Mouse (Mus musculus): Measurements from ENCODE around the gene Slc35a5. TPM values are rescaled to one million over a fixed set of nuclear protein-coding genes. Genes with fewer than 3 reads are reported as not detected.
A peak's percentile ranks its signal among the peaks of the same experiment; 100 is the strongest.

Gene Slc35a5
- polyA plus RNA-seq, 1 experiment from 2014 or later = 14.0 TPM

DNA sequence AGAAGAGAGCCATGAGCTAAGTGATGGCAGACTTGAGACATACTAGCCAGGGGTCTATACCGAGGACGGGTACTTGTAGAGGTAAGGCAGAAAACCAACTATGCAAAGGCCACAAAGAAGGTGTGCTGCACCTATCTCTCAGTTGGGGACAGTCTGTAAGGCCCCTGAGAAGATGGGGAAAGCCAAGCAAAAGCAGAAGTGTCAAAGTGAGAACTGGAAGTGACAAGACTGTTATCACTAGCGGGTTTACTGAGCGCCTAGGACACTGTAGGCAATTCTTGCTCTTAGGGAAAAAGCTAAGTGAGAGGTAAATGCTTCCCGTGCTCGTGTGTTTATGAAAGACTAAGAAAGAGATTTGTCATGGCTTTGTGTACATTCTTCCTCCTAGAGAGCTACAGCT lies 13.4 kb downstream of the Slc35a5 start:
- Histone ChIP-seq H3K27ac (no peak overlapping the region), H3K27me3 (ENCODE audit: insufficient read depth, poor library complexity, severe bottlenecking) (no peaks in the 10 kb centered on the region), H3K9me3 (no peaks in the 10 kb centered on the region), H3K36me3 (peaks cover 65% of the 10 kb centered on the region), H3K4me1 (no peaks in the 10 kb centered on the region), H3K4me3 (no peak overlapping the region)
- WGBS = 90% methylated on average over 6 of the region's 6 CpGs
- no peak for DNase-seq (ENCODE audit: low spot score)

DNA sequence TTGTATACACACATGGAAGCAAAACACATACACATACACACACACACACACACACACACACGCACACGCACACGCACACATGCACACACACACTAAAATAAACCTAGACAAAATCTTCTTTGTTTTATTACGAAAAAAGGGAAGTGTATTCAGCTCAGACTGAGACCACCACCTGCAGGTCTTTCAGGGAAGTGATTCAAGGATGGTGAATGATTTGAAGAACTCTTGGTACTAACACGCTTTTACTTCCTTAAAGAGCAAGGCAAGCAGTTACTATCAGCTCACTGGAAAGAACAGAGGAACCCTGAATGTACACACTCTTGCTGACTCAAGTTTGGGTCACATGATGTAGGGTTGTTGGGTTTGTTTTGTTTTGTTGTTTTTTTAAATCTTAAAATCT lies 15.9 kb downstream of the Slc35a5 start:
- WGBS = 96% methylated on average over 5 of the region's 5 CpGs
- Histone ChIP-seq H3K27ac (no peak overlapping the region), H3K27me3 (ENCODE audit: insufficient read depth, poor library complexity, severe bottlenecking) (no peaks in the 10 kb centered on the region), H3K36me3 (peaks cover 69% of the 10 kb centered on the region), H3K9me3 (no peaks in the 10 kb centered on the region), H3K4me1 (no peaks in the 10 kb centered on the region), H3K4me3 (no peak overlapping the region)
- no peak for DNase-seq (ENCODE audit: low spot score)

DNA sequence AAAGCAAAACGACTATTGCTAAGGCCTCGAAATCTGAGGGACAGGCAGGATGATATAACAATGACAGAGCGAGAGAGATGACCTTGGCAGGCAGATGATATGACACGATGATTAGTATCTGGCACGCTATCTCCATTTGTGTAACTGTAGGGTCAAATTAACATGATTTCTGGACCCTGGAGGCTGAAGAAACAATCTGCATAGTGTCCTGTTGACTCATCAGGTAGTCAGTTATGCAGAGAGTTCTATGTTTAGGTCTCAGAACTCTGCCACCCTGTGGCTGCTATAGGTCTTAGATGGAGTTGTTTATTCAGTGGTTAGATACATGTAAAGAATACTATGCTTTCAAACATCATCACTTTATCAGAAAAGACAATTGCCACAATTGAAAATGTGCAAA lies 16.8 kb downstream of the Slc35a5 start:
- H3K27me3 ChIP-seq (ENCODE audit: insufficient read depth, poor library complexity, severe bottlenecking) = no peaks in the 10 kb centered on the region
- WGBS = 91% methylated on average over 5 of the region's 5 CpGs
- H3K4me1 ChIP-seq = no peaks in the 10 kb centered on the region
- no peak for DNase-seq (ENCODE audit: low spot score)
- H3K27ac ChIP-seq = no peak overlapping the region
- no peak overlapping the region for H3K4me3 ChIP-seq
- peaks cover 65% of the 10 kb centered on the region for H3K36me3 ChIP-seq
- H3K9me3 ChIP-seq = no peaks in the 10 kb centered on the region

DNA sequence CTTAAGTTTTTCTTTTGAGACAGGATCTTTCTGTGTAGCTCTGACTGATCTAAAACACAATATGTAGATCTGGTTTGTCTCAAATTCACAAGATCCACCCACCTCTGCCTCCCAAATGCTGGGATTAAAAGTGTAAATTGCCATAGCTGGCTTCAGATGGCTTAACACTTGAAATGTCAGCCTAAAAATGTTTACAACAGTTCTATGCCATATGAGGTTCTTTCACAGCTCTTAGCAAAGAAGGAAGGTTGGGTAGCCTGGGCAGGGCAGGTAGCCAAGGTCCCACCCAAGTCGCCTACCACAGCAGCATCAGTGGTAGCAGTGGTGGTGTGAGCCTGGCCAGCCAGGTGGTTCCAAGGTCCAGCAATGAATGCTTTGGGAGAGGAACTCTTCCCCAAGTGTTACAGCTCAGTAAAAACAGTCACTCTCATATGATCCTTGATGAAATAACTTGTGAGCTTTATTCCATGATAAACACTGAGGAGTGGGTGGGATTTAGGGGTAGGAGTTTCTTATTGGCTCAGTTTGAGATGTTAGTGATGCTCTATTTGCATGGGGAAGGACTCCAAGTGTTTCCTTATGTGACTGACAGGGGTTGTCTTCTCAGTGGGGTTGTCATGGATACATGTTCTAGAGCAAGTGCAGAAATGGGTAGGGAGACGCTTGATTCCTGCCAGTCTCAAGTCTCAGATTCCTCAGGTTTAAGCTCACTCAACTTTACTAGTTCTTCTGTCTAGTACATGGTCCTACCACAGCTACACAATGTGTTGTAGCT lies 30.4 kb downstream of the Slc35a5 start:
- Histone ChIP-seq H3K4me3 (no peak overlapping the region), H3K27me3 (ENCODE audit: insufficient read depth, poor library complexity, severe bottlenecking) (no peaks in the 10 kb centered on the region), H3K27ac (no peak overlapping the region), H3K36me3 (peaks cover 21% of the 10 kb centered on the region; the same call in 1 of the 2 replicates), H3K9me3 (no peaks in the 10 kb centered on the region), H3K4me1 (peaks cover 8% of the 10 kb centered on the region; the same call in 1 of the 2 replicates)
- WGBS = 78% methylated on average over 2 of the region's 2 CpGs
- DNase-seq (ENCODE audit: low spot score) = no peak

DNA sequence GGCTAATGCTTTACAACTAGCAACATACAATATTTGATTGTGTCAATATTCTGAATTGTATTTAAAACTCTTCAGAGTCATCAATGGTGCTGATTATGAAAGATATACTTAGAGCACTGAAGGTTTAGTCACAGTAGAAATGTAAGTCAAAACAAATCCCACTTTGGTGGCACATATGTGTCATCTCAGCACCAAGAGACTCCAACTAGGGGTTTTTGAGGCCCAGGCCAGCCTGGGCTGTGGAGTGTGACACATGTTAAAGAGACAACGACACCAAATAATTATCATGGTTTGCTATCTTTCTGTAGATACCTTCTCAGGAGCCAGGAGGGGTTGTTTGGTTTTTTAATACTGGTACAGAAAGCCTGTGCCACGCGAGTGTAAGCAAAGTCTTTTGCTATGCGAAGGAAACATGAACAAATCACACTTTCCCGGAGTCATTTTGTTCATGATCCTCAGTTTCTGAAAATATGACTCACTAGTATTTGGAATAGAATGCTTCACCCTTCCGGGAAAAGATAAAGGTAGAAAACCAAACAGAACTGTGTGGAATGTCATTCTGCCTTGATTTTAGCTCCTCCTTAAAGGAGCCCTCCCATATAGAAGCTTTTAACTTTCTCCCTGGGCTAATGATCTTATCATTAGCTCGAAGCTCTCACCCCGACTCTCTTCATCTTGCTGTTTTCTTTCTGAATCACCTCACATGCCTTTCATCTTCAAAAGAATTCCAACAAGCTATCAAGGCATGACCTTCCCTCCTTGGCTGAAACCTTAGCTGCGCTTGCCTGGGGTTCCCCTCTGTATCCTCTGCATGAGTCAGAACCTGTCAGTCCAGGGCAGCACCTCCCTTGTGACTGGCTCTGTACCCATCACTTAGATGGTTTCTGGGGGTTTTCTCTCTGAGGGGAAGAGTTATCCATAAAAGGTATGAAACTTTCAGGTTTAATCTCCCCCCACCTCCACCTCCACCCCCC lies 34.0 kb downstream of the Slc35a5 start:
- no peak overlapping the region for H3K27ac ChIP-seq
- peaks cover 20% of the 10 kb centered on the region for H3K4me1 ChIP-seq
- DNase-seq (ENCODE audit: low spot score) = peak; percentile 75
- no peaks in the 10 kb centered on the region for H3K27me3 ChIP-seq (ENCODE audit: insufficient read depth, poor library complexity, severe bottlenecking)
- no peaks in the 10 kb centered on the region for H3K9me3 ChIP-seq
- no peak overlapping the region for H3K4me3 ChIP-seq
- H3K36me3 ChIP-seq = peaks cover 26% of the 10 kb centered on the region; the same call in 1 of the 2 replicates
- 34% methylated on average over 9 of the region's 9 CpGs for WGBS

DNA sequence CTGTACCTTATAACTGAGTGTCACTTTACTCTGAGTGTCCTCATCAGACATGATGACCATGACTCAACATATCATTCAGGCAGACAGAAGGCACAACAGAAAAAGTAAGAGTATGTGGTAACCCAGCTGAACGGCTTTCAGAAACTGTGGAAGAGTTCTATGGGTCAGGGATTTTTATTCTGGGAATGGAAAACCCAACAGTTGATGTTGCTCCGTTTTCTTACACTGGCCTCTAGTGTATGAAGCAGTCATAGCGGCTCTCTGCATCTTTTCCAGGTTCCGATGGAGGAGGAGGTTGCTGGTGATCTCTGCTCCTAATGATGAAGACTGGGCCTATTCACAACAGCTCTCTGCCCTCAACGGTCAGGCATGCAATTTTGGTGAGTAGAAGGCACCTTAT lies 35.9 kb downstream of the Slc35a5 start:
- Histone ChIP-seq H3K36me3 (peaks cover 30% of the 10 kb centered on the region), H3K4me1 (peaks cover 20% of the 10 kb centered on the region), H3K4me3 (no peak overlapping the region), H3K9me3 (no peaks in the 10 kb centered on the region), H3K27ac (no peak overlapping the region), H3K27me3 (ENCODE audit: insufficient read depth, poor library complexity, severe bottlenecking) (no peaks in the 10 kb centered on the region)
- WGBS = 66% methylated on average over 5 of the region's 5 CpGs
- DNase-seq (ENCODE audit: low spot score) = no peak

DNA sequence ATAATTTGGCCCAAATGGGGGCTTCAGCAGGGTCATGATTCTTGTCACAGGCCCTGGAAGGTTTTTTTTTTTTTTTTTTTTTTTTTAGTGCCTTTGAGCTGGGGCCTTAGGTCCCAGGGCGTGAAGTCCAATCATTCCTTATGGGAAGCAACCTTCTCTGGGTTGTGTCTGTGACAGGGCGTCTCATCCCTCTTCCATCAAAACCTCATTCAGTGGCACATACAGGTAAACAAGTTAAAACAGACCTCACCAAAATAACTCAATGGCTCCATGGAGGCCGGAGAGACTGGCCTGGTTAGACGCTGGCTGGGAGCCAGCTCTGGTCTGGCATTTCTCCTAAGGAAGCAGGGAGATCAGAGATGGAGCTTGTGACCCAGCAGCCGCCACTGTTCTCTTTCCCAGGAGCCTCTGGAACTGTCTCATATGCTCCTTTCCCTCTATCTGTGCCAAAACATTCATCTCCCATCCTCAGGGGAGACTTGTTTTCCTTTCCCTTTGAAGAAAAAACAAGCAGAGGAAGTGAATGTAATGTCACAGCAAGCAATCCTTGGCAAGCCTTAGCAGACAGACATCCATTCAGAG lies 37.6 kb downstream of the Slc35a5 start:
- Histone ChIP-seq H3K4me3 (no peak overlapping the region), H3K4me1 (peaks cover 20% of the 10 kb centered on the region), H3K27ac (peak overlapping the region; percentile 6; the same call in 1 of the 2 replicates), H3K36me3 (peaks cover 34% of the 10 kb centered on the region), H3K9me3 (no peaks in the 10 kb centered on the region), H3K27me3 (ENCODE audit: insufficient read depth, poor library complexity, severe bottlenecking) (no peaks in the 10 kb centered on the region)
- no peak for DNase-seq (ENCODE audit: low spot score)
- 33% methylated on average over 5 of the region's 5 CpGs for WGBS

DNA sequence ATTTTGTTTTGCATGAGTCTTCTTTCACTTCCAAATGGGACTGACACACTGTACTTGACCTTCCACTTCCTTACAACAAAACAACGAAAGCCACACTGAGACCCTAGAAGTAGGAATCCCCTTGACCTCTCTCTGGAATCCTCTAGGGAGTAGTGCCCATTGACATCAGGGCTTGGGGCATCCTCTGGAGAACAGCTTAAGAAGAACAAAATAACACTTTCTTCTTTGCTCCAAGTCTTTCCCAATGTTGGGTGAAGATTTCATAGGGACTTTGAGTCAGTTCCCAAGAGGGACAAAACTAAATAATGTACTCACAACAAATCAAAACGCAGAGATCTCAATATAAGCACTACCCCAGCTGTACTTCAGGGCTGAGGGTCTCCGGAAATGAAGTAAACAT lies 39.7 kb downstream of the Slc35a5 start:
- Histone ChIP-seq H3K4me3 (no peak overlapping the region), H3K27me3 (ENCODE audit: insufficient read depth, poor library complexity, severe bottlenecking) (no peaks in the 10 kb centered on the region), H3K9me3 (no peaks in the 10 kb centered on the region), H3K27ac (no peak overlapping the region), H3K36me3 (peaks cover 35% of the 10 kb centered on the region), H3K4me1 (peaks cover 11% of the 10 kb centered on the region)
- DNase-seq (ENCODE audit: low spot score) = no peak
- 81% methylated on average over 3 of the region's 3 CpGs for WGBS

DNA sequence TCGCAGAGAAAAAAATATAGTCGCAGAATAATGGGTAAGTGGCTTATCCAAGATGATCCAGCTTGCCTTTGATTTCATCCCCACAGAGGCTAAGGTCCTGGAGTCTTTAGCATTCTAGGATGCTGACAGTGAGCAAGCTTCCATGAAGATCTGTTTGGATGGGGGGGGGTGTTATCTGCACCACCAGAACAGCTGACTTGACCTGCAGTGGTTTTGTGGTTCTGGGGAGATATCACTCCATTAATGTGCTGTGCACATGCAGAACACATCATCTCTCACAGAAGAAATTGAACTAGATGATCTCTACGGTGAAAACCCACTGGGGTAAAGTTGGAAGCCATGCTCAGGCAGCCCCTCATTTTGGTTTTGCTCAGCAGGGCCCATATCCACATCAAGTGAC lies 41.3 kb downstream of the Slc35a5 start:
- 84% methylated on average over 3 of the region's 3 CpGs for WGBS
- Histone ChIP-seq H3K27ac (no peak overlapping the region), H3K27me3 (ENCODE audit: insufficient read depth, poor library complexity, severe bottlenecking) (no peaks in the 10 kb centered on the region), H3K9me3 (no peaks in the 10 kb centered on the region), H3K36me3 (peaks cover 28% of the 10 kb centered on the region), H3K4me3 (no peak overlapping the region), H3K4me1 (peaks cover 11% of the 10 kb centered on the region)
- no peak for DNase-seq (ENCODE audit: low spot score)

DNA sequence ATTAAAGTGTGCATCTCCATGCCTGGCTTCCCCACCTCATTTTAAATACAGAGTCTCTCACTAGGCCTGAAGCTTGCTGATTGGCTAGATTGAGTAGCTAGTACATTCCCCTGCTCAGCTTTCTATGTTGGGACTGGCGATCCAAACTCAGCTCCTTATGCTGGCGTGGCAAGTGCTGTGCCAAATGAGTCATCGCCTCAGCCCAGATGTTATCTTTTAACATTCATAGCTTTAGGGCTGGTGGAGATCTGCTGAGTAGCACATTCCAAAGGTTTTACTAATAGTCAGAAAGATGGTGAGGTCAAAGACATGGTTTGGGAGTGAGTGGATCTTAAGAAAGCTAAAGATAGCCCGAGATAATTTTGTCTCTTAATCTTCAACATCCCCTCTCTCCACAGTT lies 48.0 kb downstream of the Slc35a5 start:
- Histone ChIP-seq H3K36me3 (peaks cover 8% of the 10 kb centered on the region; the same call in 1 of the 2 replicates), H3K9me3 (no peaks in the 10 kb centered on the region), H3K4me1 (peaks cover 27% of the 10 kb centered on the region), H3K27ac (peak overlapping the region; percentile 30; the same call in 1 of the 2 replicates), H3K4me3 (no peak overlapping the region), H3K27me3 (ENCODE audit: insufficient read depth, poor library complexity, severe bottlenecking) (no peaks in the 10 kb centered on the region)
- 4% methylated on average over 4 of the region's 4 CpGs for WGBS
- peak; percentile 82 for DNase-seq (ENCODE audit: low spot score)

DNA sequence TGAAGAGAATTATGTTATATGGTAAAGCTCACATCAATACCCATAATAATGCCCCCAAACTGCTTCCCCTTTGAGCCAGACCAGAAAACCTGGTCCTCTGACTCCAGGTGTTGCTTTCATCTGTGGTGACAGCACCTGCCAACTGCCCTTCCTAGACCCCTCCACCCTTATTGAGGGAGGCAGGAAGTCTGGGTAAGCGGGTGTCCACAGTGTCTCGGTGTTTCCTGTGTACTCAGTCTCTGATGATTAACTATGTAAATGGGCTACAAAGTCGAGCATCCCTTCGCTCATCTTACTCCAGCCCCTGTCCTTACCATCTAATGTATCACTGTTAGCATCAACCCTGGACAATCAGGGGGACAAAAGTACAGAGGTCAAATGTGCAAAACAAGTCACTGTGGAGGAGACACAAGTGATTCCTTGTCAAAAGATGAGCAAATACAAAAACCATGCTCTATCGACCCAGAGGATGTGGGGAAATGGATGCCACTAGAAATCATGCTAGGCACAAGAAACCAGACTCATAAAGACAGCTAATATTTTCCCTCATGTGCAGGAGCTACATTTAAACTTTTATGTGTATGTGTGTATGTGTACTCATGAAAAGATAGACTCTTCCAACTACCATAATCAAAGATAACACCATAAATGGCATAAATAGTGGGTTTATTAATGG lies 50.2 kb downstream of the Slc35a5 start:
- 66% methylated on average over 5 of the region's 5 CpGs for WGBS
- no peak overlapping the region for H3K4me3 ChIP-seq
- peaks cover 27% of the 10 kb centered on the region for H3K4me1 ChIP-seq

DNA sequence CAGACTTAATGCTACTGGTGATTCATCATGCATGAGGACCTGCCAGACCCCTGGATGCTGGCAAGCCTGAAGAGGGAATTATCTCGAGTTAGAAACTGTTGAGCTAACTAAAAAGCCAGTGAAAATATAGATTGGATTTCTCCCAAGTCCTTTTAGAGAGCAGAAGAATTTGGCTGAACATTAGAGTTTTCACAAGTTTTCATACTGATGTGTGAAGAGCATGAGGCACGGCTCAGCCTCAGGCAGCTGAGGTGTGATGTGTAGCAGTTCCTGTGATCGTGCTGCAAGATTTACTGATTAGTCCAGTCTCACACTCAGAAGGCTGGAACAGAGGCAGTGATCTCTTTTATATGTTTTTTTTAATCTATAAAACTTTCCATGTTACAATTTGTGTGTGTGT lies 53.5 kb downstream of the Slc35a5 start:
- Histone ChIP-seq H3K36me3 (no peaks in the 10 kb centered on the region), H3K9me3 (no peaks in the 10 kb centered on the region), H3K27me3 (ENCODE audit: insufficient read depth, poor library complexity, severe bottlenecking) (no peaks in the 10 kb centered on the region), H3K27ac (no peak overlapping the region), H3K4me3 (no peak overlapping the region), H3K4me1 (peaks cover 23% of the 10 kb centered on the region)
- no peak for DNase-seq (ENCODE audit: low spot score)
- WGBS = 65% methylated on average over 3 of the region's 3 CpGs

More for the DNA sequence above, 50.2 kb downstream of the Slc35a5 start:
- DNase-seq (ENCODE audit: low spot score) = no peak
- Histone ChIP-seq H3K36me3 (peaks cover 8% of the 10 kb centered on the region; the same call in 1 of the 2 replicates), H3K27ac (no peak overlapping the region), H3K27me3 (ENCODE audit: insufficient read depth, poor library complexity, severe bottlenecking) (no peaks in the 10 kb centered on the region), H3K9me3 (no peaks in the 10 kb centered on the region)

All from heart, embryonic 10.5 days (tissue).